In genomic region chr7:74663820-74664219, GRCm38 (mm10) we compare ENCODE assay signal across 20 mouse cellular contexts.
DNase-seq lines count a peak whose midpoint lies in the region; ATAC-seq lines count a peak whose summit lies in the region.
"Had no signal": no experiment of that assay in that cellular context is flagged by ENCODE, and none has a peak within 500 bp of the region (broad histone marks: within the 10 kb centered on the region; RNA-seq: fewer than 3 reads in every experiment).

No protein-coding gene starts in this region.

- ATAC-seq in inflammation-experienced regulatory T-cells, adult 6 months: peak; percentile 91
- no peak for ATAC-seq in cerebellum, adult (ENCODE audit: insufficient number of reproducible peaks, low FRiP score, low TSS enrichment)
- ATAC-seq: forebrain, embryonic 14.5 days; forebrain, postnatal 0 days; intestine, embryonic 16.5 days had no signal

- peak; percentile 41 for DNase-seq in CD4-positive, CD25-positive, alpha-beta regulatory T cell, adult 2 months (ENCODE audit: low read depth, low spot score)
- DNase-seq in T-cell, adult 2 months (ENCODE audit: low spot score): peak; percentile 41
- DNase-seq in embryo, embryonic 10.5 days (ENCODE audit: low spot score): no peak
- no peak for DNase-seq in embryo, embryonic 9.5 days (ENCODE audit: extremely low spot score)
- DNase-seq: adrenal gland, adult 2 months; adrenal gland, postnatal 14 days; B cell, adult 2 months; cerebellum, adult 11-12 months; cerebellum, adult 8-10 months; cerebellum, postnatal 10 days; forebrain, postnatal 0 days; gastrocnemius, adult 2 months; gastrocnemius, postnatal 14 days; heart, adult 11 months; kidney, adult 18-20 months; kidney, adult 9 months had no signal

Comparison
In these comparisons a context has a peak if more than half of its experiments do, and no peak if none do; other contexts are left out.
1. DNase-seq: peak in CD4-positive, CD25-positive, alpha-beta regulatory T cell, adult 2 months (single experiment) and T-cell, adult 2 months (single experiment); none in embryo, embryonic 10.5 days (single experiment) and embryo, embryonic 9.5 days (single experiment).